Mouse (Mus musculus) small intestine, adult 2 months (tissue): ENCODE measurements around the gene Dennd5a.

ENCODE experiments used
- CTCF ChIP-seq: fragments of 200-500 bp; IDR thresholded peaks from 2 replicates; pipeline ENCODE4 v1.5.1; 2012; ENCODE audit warnings: low read depth, mild to moderate bottlenecking, control low read depth, inconsistent platforms, low read length, moderate library complexity, mixed read lengths; ENCODE audit not compliant: insufficient replicate concordance, insufficient read length; ENCODE audit errors: extremely low read depth
- POLR2A ChIP-seq: fragments of 200-500 bp; IDR thresholded peaks from 2 replicates; pipeline ENCODE4 v1.6.1; 2012; ENCODE audit warnings: low read depth, mild to moderate bottlenecking, control low read depth, inconsistent platforms, low read length, moderate library complexity

GRCm38 (mm10) chr7:109900921-109901320, 59.3 kb downstream of the Dennd5a start:
- TF ChIP-seq CTCF, result no peak
- TF ChIP-seq POLR2A, result no peak
